Mouse (Mus musculus) MN1 (cell line): ENCODE results near the gene Gtf3a.
"Not testable (repeated sequence)": the region's sequence is repeated elsewhere in the genome, so short reads cannot be mapped to it uniquely, and the experiment has no call there.

Experiments
- DNase-seq: peaks from one replicate; pipeline ENCODE4 v3.0.0-alpha.2; 2016; ENCODE audit warnings: low spot score

Gtf3a gene

GRCm38 (mm10) chr5:146948508-146949088 lies at the start of gene Gtf3a:
TSS of gene Gtf3a (plus strand) at chr5:146948657.
- DNase-seq = peak; percentile 83

- DNase-seq = no peak
Measured at GRCm38 (mm10) chr5:146900331-146900730, 48.1 kb upstream of the Gtf3a start.

- DNase-seq = peak; percentile 42
Measured at GRCm38 (mm10) chr5:146901501-146901900, 47.0 kb upstream of the Gtf3a start.

GRCm38 (mm10) chr5:146904404-146904803 lies 44.1 kb upstream of the Gtf3a start:
- DNase-seq = peak; percentile 86

GRCm38 (mm10) chr5:146905486-146906172 lies 42.8 kb upstream of the Gtf3a start:
- peak; percentile 88 for DNase-seq

- no peak for DNase-seq
Measured at GRCm38 (mm10) chr5:146907533-146907932, 40.9 kb upstream of the Gtf3a start.

GRCm38 (mm10) chr5:146908629-146909028 lies 39.8 kb upstream of the Gtf3a start:
- DNase-seq = no peak

- no peak for DNase-seq
Measured at GRCm38 (mm10) chr5:146912206-146912605, 36.3 kb upstream of the Gtf3a start.

- no peak for DNase-seq
Measured at GRCm38 (mm10) chr5:146913355-146913754, 35.1 kb upstream of the Gtf3a start.

GRCm38 (mm10) chr5:146914088-146914766 lies 34.2 kb upstream of the Gtf3a start:
- peak; percentile 60 for DNase-seq

- no peak for DNase-seq
Measured at GRCm38 (mm10) chr5:146916273-146916672, 32.2 kb upstream of the Gtf3a start.

GRCm38 (mm10) chr5:146916806-146917205 lies 31.7 kb upstream of the Gtf3a start:
- no peak for DNase-seq

- not testable (repeated sequence) for DNase-seq
Measured at GRCm38 (mm10) chr5:146917357-146917756, 31.1 kb upstream of the Gtf3a start.

- no peak for DNase-seq
Measured at GRCm38 (mm10) chr5:146919874-146920273, 28.6 kb upstream of the Gtf3a start.

GRCm38 (mm10) chr5:146920314-146921161 lies 27.9 kb upstream of the Gtf3a start:
- no peak for DNase-seq

- DNase-seq = no peak
Measured at GRCm38 (mm10) chr5:146921224-146921623, 27.2 kb upstream of the Gtf3a start.

GRCm38 (mm10) chr5:146923547-146923946 lies 24.9 kb upstream of the Gtf3a start:
- DNase-seq = no peak

- DNase-seq = no peak
Measured at GRCm38 (mm10) chr5:146926673-146927072, 21.8 kb upstream of the Gtf3a start.

GRCm38 (mm10) chr5:146931422-146931821 lies 17.0 kb upstream of the Gtf3a start:
- DNase-seq = no peak

- no peak for DNase-seq
Measured at GRCm38 (mm10) chr5:146931904-146932553, 16.4 kb upstream of the Gtf3a start.

- no peak for DNase-seq
Measured at GRCm38 (mm10) chr5:146933466-146933865, 15.0 kb upstream of the Gtf3a start.
